Mouse (Mus musculus): ENCODE results near the gene Map3k1. TPM values are rescaled to one million over a fixed set of nuclear protein-coding genes. Genes with fewer than 3 reads are reported as not detected.

Gene Map3k1
- polyA plus RNA-seq, 1 experiment from 2014 or later = 13.3 TPM

- DNase-seq (ENCODE audit: low spot score) = no peak
- Histone ChIP-seq H3K4me3 (ENCODE audit: low read depth, low read length) (no peak overlapping the region), H3K9ac (ENCODE audit: low read length) (no peak overlapping the region), H3K4me2 (replicated peaks; ENCODE audit: low read depth) (no peak overlapping the region), H3K9me3 (ENCODE audit: control insufficient read depth, low read length) (no peaks in the 10 kb centered on the region), H3K27me3 (ENCODE audit: control insufficient read depth, insufficient read depth, low read length) (no peaks in the 10 kb centered on the region), H3K36me3 (ENCODE audit: control insufficient read depth, insufficient read depth, low read length) (no peaks in the 10 kb centered on the region), H3K27ac (replicated peaks) (no peak overlapping the region), H3K4me1 (replicated peaks; ENCODE audit: control insufficient read depth, insufficient read depth) (no peaks in the 10 kb centered on the region)
- ATAC-seq (ENCODE audit: low FRiP score, low TSS enrichment) = no peak
- TF ChIP-seq EP300 (optimal IDR thresholded peaks at IDR 0.05) (no peak), CTCF (IDR thresholded peaks at IDR 0.05; ENCODE audit: low read depth) (no peak)
- WGBS = 69% methylated on average over 9 of the region's 9 CpGs
Observed at GRCm38 (mm10) chr13:111845471-111845870, 36.7 kb upstream of the Map3k1 start.

- DNase-seq (ENCODE audit: low spot score) = peak; percentile 71
- Histone ChIP-seq H3K9me3 (ENCODE audit: control insufficient read depth, low read length) (no peaks in the 10 kb centered on the region), H3K4me2 (replicated peaks; ENCODE audit: low read depth) (no peak overlapping the region), H3K27ac (replicated peaks) (no peak overlapping the region), H3K27me3 (ENCODE audit: control insufficient read depth, insufficient read depth, low read length) (no peaks in the 10 kb centered on the region), H3K4me3 (ENCODE audit: low read depth, low read length) (no peak overlapping the region), H3K9ac (ENCODE audit: low read length) (no peak overlapping the region), H3K4me1 (replicated peaks; ENCODE audit: control insufficient read depth, insufficient read depth) (no peaks in the 10 kb centered on the region), H3K36me3 (ENCODE audit: control insufficient read depth, insufficient read depth, low read length) (no peaks in the 10 kb centered on the region)
- TF ChIP-seq EP300 (optimal IDR thresholded peaks at IDR 0.05) (no peak), CTCF (IDR thresholded peaks at IDR 0.05; ENCODE audit: low read depth) (no peak)
- ATAC-seq (ENCODE audit: low FRiP score, low TSS enrichment) = peak; percentile 73
- 78% methylated on average over 3 of the region's 3 CpGs for WGBS
Observed at GRCm38 (mm10) chr13:111844313-111844712, 35.5 kb upstream of the Map3k1 start.

- WGBS = 74% methylated on average over 8 of the region's 8 CpGs
- Histone ChIP-seq H3K27me3 (ENCODE audit: control insufficient read depth, insufficient read depth, low read length) (no peaks in the 10 kb centered on the region), H3K9me3 (ENCODE audit: control insufficient read depth, low read length) (no peaks in the 10 kb centered on the region), H3K36me3 (ENCODE audit: control insufficient read depth, insufficient read depth, low read length) (no peaks in the 10 kb centered on the region), H3K9ac (ENCODE audit: low read length) (no peak overlapping the region), H3K4me1 (replicated peaks; ENCODE audit: control insufficient read depth, insufficient read depth) (no peaks in the 10 kb centered on the region), H3K4me2 (replicated peaks; ENCODE audit: low read depth) (no peak overlapping the region), H3K27ac (replicated peaks) (no peak overlapping the region), H3K4me3 (ENCODE audit: low read depth, low read length) (no peak overlapping the region)
- no peak for TF ChIP-seq CTCF (IDR thresholded peaks at IDR 0.05; ENCODE audit: low read depth)
- ATAC-seq (ENCODE audit: low FRiP score, low TSS enrichment) (no peak), DNase-seq (ENCODE audit: low spot score) (no peak)
Observed at GRCm38 (mm10) chr13:111835787-111836186, 27.0 kb upstream of the Map3k1 start.

- no peaks in the 10 kb centered on the region for H3K4me1 ChIP-seq (replicated peaks; ENCODE audit: control insufficient read depth, insufficient read depth)
- no peaks in the 10 kb centered on the region for H3K9me3 ChIP-seq (ENCODE audit: control insufficient read depth, low read length)
- ATAC-seq (ENCODE audit: low FRiP score, low TSS enrichment) (no peak), DNase-seq (ENCODE audit: low spot score) (no peak)
- no peaks in the 10 kb centered on the region for H3K27me3 ChIP-seq (ENCODE audit: control insufficient read depth, insufficient read depth, low read length)
- WGBS = 50% methylated on average over 11 of the region's 11 CpGs
- no peaks in the 10 kb centered on the region for H3K36me3 ChIP-seq (ENCODE audit: control insufficient read depth, insufficient read depth, low read length)
- no peak overlapping the region for H3K27ac ChIP-seq (replicated peaks)
- TF ChIP-seq EP300 (optimal IDR thresholded peaks at IDR 0.05) (no peak), CTCF (IDR thresholded peaks at IDR 0.05; ENCODE audit: low read depth) (no peak)
- no peak overlapping the region for H3K4me2 ChIP-seq (replicated peaks; ENCODE audit: low read depth)
- no peak overlapping the region for H3K4me3 ChIP-seq (ENCODE audit: low read depth, low read length)
- no peak overlapping the region for H3K9ac ChIP-seq (ENCODE audit: low read length)
Observed at GRCm38 (mm10) chr13:111834613-111835012, 25.8 kb upstream of the Map3k1 start.

GRCm38 (mm10) chr13:111829473-111829872 lies 20.7 kb upstream of the Map3k1 start:
- no peaks in the 10 kb centered on the region for H3K36me3 ChIP-seq (ENCODE audit: control insufficient read depth, insufficient read depth, low read length)
- no peak for ATAC-seq (ENCODE audit: low FRiP score, low TSS enrichment)
- H3K9ac ChIP-seq (ENCODE audit: low read length) = no peak overlapping the region
- H3K9me3 ChIP-seq (ENCODE audit: control insufficient read depth, low read length) = no peaks in the 10 kb centered on the region
- H3K4me3 ChIP-seq (ENCODE audit: low read depth, low read length) = no peak overlapping the region
- H3K27ac ChIP-seq (replicated peaks) = no peak overlapping the region
- WGBS = 39% methylated on average over 2 of the region's 2 CpGs
- no peaks in the 10 kb centered on the region for H3K4me1 ChIP-seq (replicated peaks; ENCODE audit: control insufficient read depth, insufficient read depth)
- no peak overlapping the region for H3K4me2 ChIP-seq (replicated peaks; ENCODE audit: low read depth)
- no peak for TF ChIP-seq EP300 (optimal IDR thresholded peaks at IDR 0.05)
- no peak for TF ChIP-seq CTCF (IDR thresholded peaks at IDR 0.05; ENCODE audit: low read depth)
- DNase-seq (ENCODE audit: low spot score) = no peak
- no peaks in the 10 kb centered on the region for H3K27me3 ChIP-seq (ENCODE audit: control insufficient read depth, insufficient read depth, low read length)

GRCm38 (mm10) chr13:111827481-111827880 lies 18.7 kb upstream of the Map3k1 start:
- H3K9ac ChIP-seq (ENCODE audit: low read length) = no peak overlapping the region
- H3K4me1 ChIP-seq (replicated peaks; ENCODE audit: control insufficient read depth, insufficient read depth) = no peaks in the 10 kb centered on the region
- WGBS = 84% methylated on average over 4 of the region's 4 CpGs
- ATAC-seq (ENCODE audit: low FRiP score, low TSS enrichment) (no peak), DNase-seq (ENCODE audit: low spot score) (no peak)
- H3K4me2 ChIP-seq (replicated peaks; ENCODE audit: low read depth) = no peak overlapping the region
- TF ChIP-seq EP300 (optimal IDR thresholded peaks at IDR 0.05) (no peak), CTCF (IDR thresholded peaks at IDR 0.05; ENCODE audit: low read depth) (no peak)
- no peak overlapping the region for H3K27ac ChIP-seq (replicated peaks)
- H3K36me3 ChIP-seq (ENCODE audit: control insufficient read depth, insufficient read depth, low read length) = no peaks in the 10 kb centered on the region
- no peaks in the 10 kb centered on the region for H3K9me3 ChIP-seq (ENCODE audit: control insufficient read depth, low read length)
- H3K27me3 ChIP-seq (ENCODE audit: control insufficient read depth, insufficient read depth, low read length) = no peaks in the 10 kb centered on the region
- no peak overlapping the region for H3K4me3 ChIP-seq (ENCODE audit: low read depth, low read length)

Data from stomach, postnatal 0 days (tissue).